Mouse (Mus musculus): ENCODE measurements around the gene Gm28035. TPM values are rescaled to one million over a fixed set of nuclear protein-coding genes. Genes with fewer than 3 reads are reported as not detected.
A peak's percentile ranks its signal among the peaks of the same experiment; 100 is the strongest.

Gm28035 gene
- polyA plus RNA-seq, 1 experiment = 6.4 TPM

DNA sequence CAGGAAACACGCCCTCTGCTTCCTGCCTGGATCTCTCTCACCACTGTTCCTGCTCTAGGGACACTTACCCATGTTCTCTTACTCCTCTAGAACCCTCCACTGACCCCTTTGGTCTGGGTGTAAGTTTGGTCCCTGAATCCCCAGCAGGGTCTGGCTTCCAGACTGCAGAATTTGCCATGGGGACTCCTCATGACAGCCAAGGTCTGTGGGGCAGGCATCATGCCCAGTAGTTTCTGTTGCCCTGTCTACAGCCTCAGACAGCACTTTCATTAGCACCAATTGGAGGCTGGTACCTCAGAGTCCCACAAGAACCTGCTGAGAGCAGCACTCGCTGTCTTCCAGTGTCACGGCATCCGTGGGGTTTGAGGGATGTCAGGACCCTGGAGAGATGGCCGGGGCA lies 32.5 kb upstream of the Gm28035 start:
- peaks cover 17% of the 10 kb centered on the region for H3K27me3 ChIP-seq (replicated peaks)
- TF ChIP-seq GATA1 (IDR thresholded peaks at IDR 0.05; ENCODE audit: borderline replicate concordance, low read length) (no peak), FLI1 (IDR thresholded peaks at IDR 0.05; ENCODE audit: low read length) (no peak)
- H3K36me3 ChIP-seq (replicated peaks; ENCODE audit: low read length) = no peaks in the 10 kb centered on the region
- H3K9me3 ChIP-seq = no peaks in the 10 kb centered on the region
- H3K4me1 ChIP-seq = peaks cover 49% of the 10 kb centered on the region
- H3K4me3 ChIP-seq (replicated peaks) = no peak overlapping the region

DNA sequence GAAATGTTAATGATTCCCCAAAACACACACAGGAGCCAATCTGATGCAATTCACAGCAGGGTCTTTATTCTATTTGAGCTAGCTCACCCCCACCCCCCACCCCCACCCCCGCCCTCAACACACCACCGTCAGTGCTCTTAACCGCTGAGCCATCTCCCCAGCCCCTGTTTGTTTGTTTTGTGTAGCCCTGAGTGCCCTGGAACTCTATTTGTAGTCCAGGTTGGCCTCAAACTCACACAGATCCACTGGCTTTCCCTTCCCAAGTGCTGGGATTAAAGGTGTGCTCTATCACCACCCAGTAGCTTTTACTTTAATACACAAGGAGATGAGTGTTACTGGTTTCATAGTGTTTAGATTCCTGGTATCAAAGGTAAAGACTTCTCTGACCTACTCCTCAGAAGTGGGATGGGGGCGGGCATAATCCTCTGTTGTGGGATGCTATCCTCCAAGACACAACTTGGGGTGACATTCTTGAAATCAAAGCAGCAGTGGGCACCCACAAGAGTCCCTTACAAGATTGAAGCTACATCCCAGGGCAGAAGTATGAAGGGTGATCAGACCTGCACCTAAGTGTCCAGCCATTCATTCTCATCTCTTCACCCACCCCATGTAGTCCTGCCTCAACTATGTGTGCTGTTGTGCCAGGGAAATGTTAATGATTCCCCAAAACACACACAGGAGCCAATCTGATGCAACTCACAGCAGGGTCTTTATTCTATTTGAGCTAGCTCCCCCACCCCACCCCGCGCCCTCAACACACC lies 28.8 kb upstream of the Gm28035 start:
- no peaks in the 10 kb centered on the region for H3K9me3 ChIP-seq
- H3K4me1 ChIP-seq = peaks cover 30% of the 10 kb centered on the region
- TF ChIP-seq FLI1 (IDR thresholded peaks at IDR 0.05; ENCODE audit: low read length) (no peak), GATA1 (IDR thresholded peaks at IDR 0.05; ENCODE audit: borderline replicate concordance, low read length) (no peak)
- H3K4me3 ChIP-seq (replicated peaks) = no peak overlapping the region
- H3K36me3 ChIP-seq (replicated peaks; ENCODE audit: low read length) = no peaks in the 10 kb centered on the region
- peaks cover 15% of the 10 kb centered on the region for H3K27me3 ChIP-seq (replicated peaks)

- Histone ChIP-seq H3K9me3 (no peaks in the 10 kb centered on the region), H3K4me3 (replicated peaks) (no peak overlapping the region), H3K36me3 (replicated peaks; ENCODE audit: low read length) (no peaks in the 10 kb centered on the region), H3K27me3 (replicated peaks) (peaks cover 14% of the 10 kb centered on the region), H3K4me1 (peaks cover 24% of the 10 kb centered on the region)
- TF ChIP-seq FLI1 (IDR thresholded peaks at IDR 0.05; ENCODE audit: low read length) (no peak), GATA1 (IDR thresholded peaks at IDR 0.05; ENCODE audit: borderline replicate concordance, low read length) (no peak)
Measured at GRCm38 (mm10) chr2:30212169-30212545, 28.2 kb upstream of the Gm28035 start.

- peak overlapping the region; percentile 69 for H3K4me3 ChIP-seq (replicated peaks)
- peaks cover 3% of the 10 kb centered on the region for H3K9me3 ChIP-seq
- TF ChIP-seq GATA1 (IDR thresholded peaks at IDR 0.05; ENCODE audit: borderline replicate concordance, low read length) (no peak), FLI1 (IDR thresholded peaks at IDR 0.05; ENCODE audit: low read length) (no peak)
- peaks cover 11% of the 10 kb centered on the region for H3K27me3 ChIP-seq (replicated peaks)
- peaks cover 16% of the 10 kb centered on the region for H3K4me1 ChIP-seq
- no peaks in the 10 kb centered on the region for H3K36me3 ChIP-seq (replicated peaks; ENCODE audit: low read length)
Measured at GRCm38 (mm10) chr2:30212951-30213350, 27.4 kb upstream of the Gm28035 start.

GRCm38 (mm10) chr2:30214745-30215144 lies 25.6 kb upstream of the Gm28035 start:
- H3K9me3 ChIP-seq = peaks cover 4% of the 10 kb centered on the region
- TF ChIP-seq FLI1 (IDR thresholded peaks at IDR 0.05; ENCODE audit: low read length) (no peak), GATA1 (IDR thresholded peaks at IDR 0.05; ENCODE audit: borderline replicate concordance, low read length) (no peak)
- H3K36me3 ChIP-seq (replicated peaks; ENCODE audit: low read length) = no peaks in the 10 kb centered on the region
- peaks cover 13% of the 10 kb centered on the region for H3K4me1 ChIP-seq
- peaks cover 6% of the 10 kb centered on the region for H3K27me3 ChIP-seq (replicated peaks)
- H3K4me3 ChIP-seq (replicated peaks) = no peak overlapping the region

DNA sequence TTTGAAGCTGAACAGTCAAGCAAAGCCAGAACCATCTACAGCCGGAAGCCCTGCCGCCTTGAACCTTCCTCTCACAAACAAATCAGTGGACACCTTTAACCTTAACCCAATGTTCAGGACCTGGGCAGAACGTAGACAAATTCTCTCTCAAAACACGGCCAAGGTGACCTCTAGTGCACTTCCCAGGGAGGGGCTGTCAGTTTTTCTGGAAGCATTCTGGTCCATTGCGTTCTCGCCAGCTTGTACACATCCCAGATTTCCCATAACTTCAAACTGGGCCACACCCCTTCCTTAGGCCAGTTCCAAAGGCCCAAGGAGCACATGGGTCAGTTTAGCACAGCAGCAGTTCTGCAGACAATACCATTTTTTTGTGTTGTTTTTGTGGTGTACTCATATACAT lies 24.9 kb upstream of the Gm28035 start:
- Histone ChIP-seq H3K27me3 (replicated peaks) (peaks cover 5% of the 10 kb centered on the region), H3K9me3 (peaks cover 4% of the 10 kb centered on the region), H3K4me3 (replicated peaks) (no peak overlapping the region), H3K36me3 (replicated peaks; ENCODE audit: low read length) (no peaks in the 10 kb centered on the region), H3K4me1 (peaks cover 13% of the 10 kb centered on the region)
- no peak for TF ChIP-seq GATA1 (IDR thresholded peaks at IDR 0.05; ENCODE audit: borderline replicate concordance, low read length)
- TF ChIP-seq FLI1 (IDR thresholded peaks at IDR 0.05; ENCODE audit: low read length) = no peak

- TF ChIP-seq FLI1 (IDR thresholded peaks at IDR 0.05; ENCODE audit: low read length) = no peak
- TF ChIP-seq GATA1 (IDR thresholded peaks at IDR 0.05; ENCODE audit: borderline replicate concordance, low read length) = no peak
- no peaks in the 10 kb centered on the region for H3K36me3 ChIP-seq (replicated peaks; ENCODE audit: low read length)
- H3K4me1 ChIP-seq = peaks cover 13% of the 10 kb centered on the region
- peaks cover 2% of the 10 kb centered on the region for H3K27me3 ChIP-seq (replicated peaks)
- no peak overlapping the region for H3K4me3 ChIP-seq (replicated peaks)
- H3K9me3 ChIP-seq = peaks cover 4% of the 10 kb centered on the region
Measured at GRCm38 (mm10) chr2:30216293-30216692, 24.1 kb upstream of the Gm28035 start.

DNA sequence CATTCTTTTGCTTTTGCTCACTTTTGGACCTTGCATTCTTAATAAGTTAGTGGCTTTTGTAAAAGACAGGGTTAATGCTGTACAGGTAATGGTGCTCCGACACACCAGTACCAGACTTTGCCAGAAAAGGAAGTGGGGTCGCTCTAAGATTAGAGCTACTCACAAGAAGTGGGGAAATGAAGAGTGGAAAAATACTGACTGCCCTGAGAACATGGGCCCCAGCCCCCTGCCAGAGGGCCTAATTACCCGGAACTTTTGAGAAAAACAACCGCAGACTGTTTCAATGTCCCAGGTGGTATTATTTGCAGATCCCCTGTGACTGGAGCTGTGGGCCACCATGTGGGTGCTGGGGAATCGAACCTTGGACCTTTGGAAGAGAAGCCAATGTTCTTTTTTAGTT lies 4.8 kb upstream of the Gm28035 start:
- no peak for TF ChIP-seq FLI1 (IDR thresholded peaks at IDR 0.05; ENCODE audit: low read length)
- TF ChIP-seq GATA1 (IDR thresholded peaks at IDR 0.05; ENCODE audit: borderline replicate concordance, low read length) = no peak

DNA sequence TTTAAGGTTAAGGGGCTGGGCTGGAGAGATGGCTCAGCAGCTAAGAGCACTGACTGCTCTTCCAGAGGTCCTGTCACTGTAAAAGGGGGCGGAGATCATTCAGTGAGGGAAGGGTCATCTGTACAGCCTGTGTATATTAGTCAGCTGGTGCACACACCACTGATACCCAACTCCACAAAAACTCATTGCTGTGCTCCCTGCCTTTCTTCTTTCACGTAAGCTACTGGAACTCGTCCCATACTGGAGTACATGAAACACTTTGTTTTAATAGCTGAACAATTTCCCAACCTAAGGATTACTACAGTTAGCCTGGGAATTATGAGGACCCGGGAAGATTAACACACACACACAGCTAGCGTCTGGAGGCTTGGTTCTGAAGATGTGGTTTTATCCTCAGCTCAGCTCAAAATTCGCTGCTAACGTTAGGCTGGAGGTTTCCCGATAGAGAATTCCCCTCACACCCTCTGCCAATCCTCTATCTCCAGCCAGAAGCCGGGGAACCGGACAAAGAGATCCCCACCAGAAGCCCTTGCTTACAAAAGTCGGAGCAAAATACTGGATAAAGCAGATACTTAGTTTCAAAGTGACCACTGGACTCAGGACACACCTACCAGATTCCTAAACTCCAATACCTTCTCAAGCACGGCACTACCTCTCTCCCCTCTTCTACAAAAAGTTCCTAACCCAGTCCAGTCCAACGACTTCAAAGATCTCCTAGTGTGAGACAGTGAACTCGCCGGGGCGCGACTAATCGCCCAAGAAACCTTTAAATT lies 3.8 kb upstream of the Gm28035 start:
- Histone ChIP-seq H3K27me3 (replicated peaks) (no peaks in the 10 kb centered on the region), H3K9me3 (peaks cover 22% of the 10 kb centered on the region), H3K4me1 (peaks cover 49% of the 10 kb centered on the region), H3K4me3 (replicated peaks) (peak overlapping the region; percentile 96), H3K36me3 (replicated peaks; ENCODE audit: low read length) (peaks cover 17% of the 10 kb centered on the region)
- no peak for TF ChIP-seq FLI1 (IDR thresholded peaks at IDR 0.05; ENCODE audit: low read length)
- TF ChIP-seq GATA1 (IDR thresholded peaks at IDR 0.05; ENCODE audit: borderline replicate concordance, low read length) = no peak

More for the DNA sequence above, 4.8 kb upstream of the Gm28035 start:
- Histone ChIP-seq H3K9me3 (peaks cover 32% of the 10 kb centered on the region), H3K36me3 (replicated peaks; ENCODE audit: low read length) (peaks cover 7% of the 10 kb centered on the region), H3K4me3 (replicated peaks) (no peak overlapping the region), H3K27me3 (replicated peaks) (no peaks in the 10 kb centered on the region), H3K4me1 (peaks cover 39% of the 10 kb centered on the region)
